Mouse (Mus musculus): Measurements from ENCODE around the gene Gm4513.
"Not testable (repeated sequence)": the region's sequence is repeated elsewhere in the genome, so short reads cannot be mapped to it uniquely, and the experiment has no call there.

GRCm38 (mm10) chr7:20576141-20576540, 22.7 kb downstream of the Gm4513 start, which contains the start of gene Gm4141:
- not testable (repeated sequence) for TF ChIP-seq POLR2A (IDR thresholded peaks at IDR 0.05; ENCODE audit: insufficient read depth, low read length); EP300 (IDR thresholded peaks at IDR 0.05; ENCODE audit: insufficient read depth, low read depth, low read length)

All from ES-Bruce4 (cell line).